Mouse (Mus musculus) embryonic fibroblast, embryonic 13.5 days (primary cell): ENCODE measurements at regions not wholly inside any gene's neighbourhood (a gene's known extent, or its start where the extent isn't known, plus 50 kb on each side); places are given as distances from the start of the nearest gene placed in this dataset.

Experiments
- CTCF ChIP-seq: IDR thresholded peaks from 2 replicates; pipeline ENCODE4 v1.5.1; 2011; ENCODE audit warnings: mild to moderate bottlenecking, control low read depth, low read length, moderate library complexity, borderline replicate concordance; ENCODE audit not compliant: insufficient read depth
- POLR2A ChIP-seq: IDR thresholded peaks from 2 replicates; pipeline ENCODE4 v1.6.1; 2011; ENCODE audit warnings: low read depth, mild to moderate bottlenecking, control low read depth, low read length, moderate library complexity

- TF ChIP-seq POLR2A (no peak), CTCF (no peak)
These were observed 93.2 kb upstream of the Zc3h12c start for GRCm38 (mm10) chr9:52261538-52261937.
